Mouse (Mus musculus): ENCODE measurements at regions not wholly inside any gene's neighbourhood (a gene's known extent, or its start where the extent isn't known, plus 50 kb on each side); places are given as distances from the start of the nearest gene placed in this dataset.

DNA sequence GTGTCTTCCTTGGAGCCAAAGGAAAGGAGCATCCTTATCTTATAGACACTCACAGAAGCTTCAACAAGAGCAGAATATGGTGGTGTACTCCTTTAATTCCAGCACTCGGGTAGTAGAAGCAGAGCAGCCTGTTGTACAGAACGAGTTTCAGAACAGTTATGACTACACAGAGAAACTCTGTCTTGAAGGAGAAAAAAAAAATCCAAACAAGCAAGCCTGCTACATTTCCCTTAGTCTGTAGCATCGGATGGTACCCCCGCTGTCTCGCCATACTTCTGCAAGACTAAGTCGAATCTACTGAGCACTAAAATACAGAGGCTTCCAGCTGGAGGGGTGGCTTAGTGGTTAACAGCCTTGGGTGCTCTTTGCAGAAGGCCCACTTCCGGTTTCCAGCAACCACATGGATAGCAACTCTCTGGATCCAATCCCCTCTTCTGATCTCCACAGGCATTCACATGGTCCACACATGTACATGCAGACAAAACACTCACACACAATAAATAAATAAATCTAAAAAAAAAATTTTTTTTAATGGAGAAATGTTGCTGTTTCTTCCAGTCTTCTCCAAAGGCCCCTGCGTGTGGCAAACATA lies 144.6 kb upstream of the Jmjd1c start:
- WGBS: 79% methylated on average over 8 of the region's 8 CpGs
- ATAC-seq (ENCODE audit: insufficient read depth, low FRiP score): no peak
- Histone ChIP-seq H3K27ac (ENCODE audit: low read length) (no peak overlapping the region), H3K9ac (ENCODE audit: low read length) (no peak overlapping the region), H3K4me2 (ENCODE audit: low read depth, low read length) (no peak overlapping the region), H3K4me3 (replicated peaks; ENCODE audit: low read length) (no peak overlapping the region), H3K4me1 (ENCODE audit: control insufficient read depth, insufficient read depth, low read length) (no peaks in the 10 kb centered on the region; the same call in 1 of the 2 replicates), H3K27me3 (ENCODE audit: control insufficient read depth, insufficient read depth, low read length) (no peaks in the 10 kb centered on the region), H3K36me3 (ENCODE audit: control insufficient read depth, insufficient read depth, low read length) (no peaks in the 10 kb centered on the region), H3K9me3 (replicated peaks; ENCODE audit: control insufficient read depth, low read length) (peaks cover 5% of the 10 kb centered on the region; the same call in 1 of the 2 replicates)

DNA sequence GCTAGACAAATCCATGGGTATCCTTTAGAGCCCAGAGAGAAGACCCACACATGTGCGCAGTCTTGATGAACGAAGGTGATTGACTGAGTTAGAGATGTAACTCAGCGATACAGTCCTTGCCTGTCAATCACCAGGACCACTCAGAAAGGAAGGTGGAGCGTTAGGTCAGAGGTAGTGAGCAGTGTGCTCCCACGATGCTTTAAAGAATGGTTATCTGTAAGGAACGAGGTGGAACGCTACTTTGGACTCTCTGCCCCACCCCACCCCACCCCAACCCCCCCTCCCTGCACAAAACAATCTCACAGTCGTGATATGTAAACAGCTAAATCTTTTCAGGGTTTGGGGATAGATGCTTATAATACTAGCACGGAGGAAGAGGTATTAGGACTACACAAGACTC lies 144.0 kb upstream of the Jmjd1c start:
- Histone ChIP-seq H3K9me3 (replicated peaks; ENCODE audit: control insufficient read depth, low read length) (no peaks in the 10 kb centered on the region), H3K27ac (ENCODE audit: low read length) (no peak overlapping the region), H3K9ac (ENCODE audit: low read length) (no peak overlapping the region), H3K4me1 (ENCODE audit: control insufficient read depth, insufficient read depth, low read length) (no peaks in the 10 kb centered on the region; the same call in 1 of the 2 replicates), H3K27me3 (ENCODE audit: control insufficient read depth, insufficient read depth, low read length) (no peaks in the 10 kb centered on the region), H3K4me2 (ENCODE audit: low read depth, low read length) (no peak overlapping the region), H3K4me3 (replicated peaks; ENCODE audit: low read length) (no peak overlapping the region), H3K36me3 (ENCODE audit: control insufficient read depth, insufficient read depth, low read length) (no peaks in the 10 kb centered on the region)
- ATAC-seq (ENCODE audit: insufficient read depth, low FRiP score): no peak
- 58% methylated on average over 9 of the region's 9 CpGs for WGBS

DNA sequence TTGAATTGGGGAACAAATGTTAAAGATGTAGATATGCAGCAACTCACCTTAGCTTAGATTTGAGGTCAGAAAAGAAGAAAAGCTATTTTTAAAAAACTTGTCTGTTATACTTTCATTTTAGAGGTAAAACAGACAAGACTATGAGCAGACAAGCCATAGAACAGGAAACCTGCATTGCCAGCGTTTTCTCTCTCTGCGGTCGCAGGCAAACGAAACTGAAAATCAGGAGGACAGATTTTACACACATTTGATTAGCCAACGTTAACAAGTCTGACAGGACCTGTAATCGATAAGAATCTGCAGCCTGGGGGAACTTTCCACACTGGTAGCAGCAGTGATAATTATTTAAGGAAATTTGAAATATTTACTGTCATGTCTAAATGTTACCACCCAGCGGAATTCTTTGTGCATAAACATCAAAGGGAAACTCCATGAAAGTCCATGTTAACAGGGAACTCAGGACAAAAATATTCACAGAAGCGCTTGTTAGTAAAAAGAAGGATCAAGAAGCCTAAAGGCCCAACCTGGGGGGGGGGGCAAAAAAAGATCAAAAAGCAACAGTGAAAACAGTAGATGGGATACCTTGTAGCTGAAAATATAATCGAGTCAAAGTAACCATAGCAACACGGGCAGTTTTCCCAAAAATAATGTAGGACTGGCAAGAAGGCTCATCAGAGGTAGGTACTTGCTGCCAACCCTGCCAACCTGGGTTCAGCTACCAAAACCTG lies 142.5 kb upstream of the Jmjd1c start:
- WGBS: 50% methylated on average over 10 of the region's 10 CpGs
- no peak overlapping the region for H3K4me3 ChIP-seq (replicated peaks; ENCODE audit: low read length)
- H3K4me1 ChIP-seq (ENCODE audit: control insufficient read depth, insufficient read depth, low read length): no peaks in the 10 kb centered on the region; the same call in 1 of the 2 replicates
- no peak for ATAC-seq (ENCODE audit: insufficient read depth, low FRiP score)
- no peaks in the 10 kb centered on the region for H3K9me3 ChIP-seq (replicated peaks; ENCODE audit: control insufficient read depth, low read length)
- peak overlapping the region; percentile 33; the same call in 1 of the 2 replicates for H3K4me2 ChIP-seq (ENCODE audit: low read depth, low read length)
- H3K36me3 ChIP-seq (ENCODE audit: control insufficient read depth, insufficient read depth, low read length): no peaks in the 10 kb centered on the region
- H3K27me3 ChIP-seq (ENCODE audit: control insufficient read depth, insufficient read depth, low read length): no peaks in the 10 kb centered on the region
- H3K27ac ChIP-seq (ENCODE audit: low read length): no peak overlapping the region
- H3K9ac ChIP-seq (ENCODE audit: low read length): 0 out of 2 replicates have a peak overlapping the region, but pooled peaks have one; percentile 2

DNA sequence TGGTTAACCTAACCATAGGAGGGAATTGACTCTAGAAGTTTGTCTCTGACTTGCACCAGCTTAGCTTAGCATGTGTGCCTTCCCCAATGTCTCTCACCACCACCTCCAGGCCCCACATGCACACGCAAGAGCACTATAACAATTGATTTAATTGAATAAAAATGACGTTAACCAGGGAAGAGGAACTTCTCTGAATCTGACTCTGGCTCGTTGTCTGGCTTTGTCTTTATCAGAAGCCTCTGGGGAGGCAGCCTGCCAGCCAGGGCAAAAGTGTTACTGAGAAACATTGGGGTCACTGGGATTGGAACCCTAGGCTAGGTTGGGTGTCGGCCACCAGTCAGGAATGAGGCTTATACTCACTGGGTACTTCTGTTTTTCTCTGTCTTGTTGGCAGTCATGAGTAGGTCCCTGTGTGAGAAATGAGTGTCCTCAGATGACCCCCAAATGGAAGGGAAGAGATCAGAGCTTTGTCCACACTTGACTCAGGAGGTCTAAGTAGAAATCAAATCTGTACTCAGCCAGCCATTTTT lies 141.9 kb upstream of the Jmjd1c start:
- WGBS: 66% methylated on average over 4 of the region's 4 CpGs
- Histone ChIP-seq H3K27ac (ENCODE audit: low read length) (no peak overlapping the region), H3K27me3 (ENCODE audit: control insufficient read depth, insufficient read depth, low read length) (no peaks in the 10 kb centered on the region), H3K4me2 (ENCODE audit: low read depth, low read length) (no peak overlapping the region), H3K36me3 (ENCODE audit: control insufficient read depth, insufficient read depth, low read length) (no peaks in the 10 kb centered on the region), H3K4me3 (replicated peaks; ENCODE audit: low read length) (no peak overlapping the region), H3K9ac (ENCODE audit: low read length) (no peak overlapping the region), H3K9me3 (replicated peaks; ENCODE audit: control insufficient read depth, low read length) (no peaks in the 10 kb centered on the region), H3K4me1 (ENCODE audit: control insufficient read depth, insufficient read depth, low read length) (no peaks in the 10 kb centered on the region; the same call in 1 of the 2 replicates)
- ATAC-seq (ENCODE audit: insufficient read depth, low FRiP score): no peak

DNA sequence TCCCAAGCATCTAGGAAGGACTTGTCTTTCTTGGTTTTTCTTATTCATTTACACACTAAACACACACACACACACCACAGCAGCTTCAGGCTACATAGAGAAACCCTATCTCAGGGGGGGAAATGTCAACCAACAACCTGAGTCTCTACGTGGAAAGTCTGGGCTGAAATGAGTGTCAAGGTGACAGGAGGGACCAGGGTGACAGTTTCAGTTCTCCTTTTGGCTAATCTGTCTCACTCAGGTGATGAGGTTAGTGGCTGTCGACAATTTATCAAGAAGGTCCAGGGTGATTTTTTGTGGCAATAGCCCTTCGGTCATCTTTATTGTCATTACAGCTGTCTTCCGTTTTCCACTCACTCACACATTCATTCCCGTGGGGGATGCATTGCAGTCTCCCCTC lies 140.5 kb upstream of the Jmjd1c start:
- no peaks in the 10 kb centered on the region; the same call in 1 of the 2 replicates for H3K4me1 ChIP-seq (ENCODE audit: control insufficient read depth, insufficient read depth, low read length)
- H3K36me3 ChIP-seq (ENCODE audit: control insufficient read depth, insufficient read depth, low read length): no peaks in the 10 kb centered on the region
- H3K27me3 ChIP-seq (ENCODE audit: control insufficient read depth, insufficient read depth, low read length): no peaks in the 10 kb centered on the region
- ATAC-seq (ENCODE audit: insufficient read depth, low FRiP score): no peak
- H3K4me3 ChIP-seq (replicated peaks; ENCODE audit: low read length): no peak overlapping the region
- no peaks in the 10 kb centered on the region for H3K9me3 ChIP-seq (replicated peaks; ENCODE audit: control insufficient read depth, low read length)
- H3K4me2 ChIP-seq (ENCODE audit: low read depth, low read length): no peak overlapping the region
- H3K27ac ChIP-seq (ENCODE audit: low read length): no peak overlapping the region
- 57% methylated on average over 5 of the region's 5 CpGs for WGBS
- H3K9ac ChIP-seq (ENCODE audit: low read length): no peak overlapping the region

DNA sequence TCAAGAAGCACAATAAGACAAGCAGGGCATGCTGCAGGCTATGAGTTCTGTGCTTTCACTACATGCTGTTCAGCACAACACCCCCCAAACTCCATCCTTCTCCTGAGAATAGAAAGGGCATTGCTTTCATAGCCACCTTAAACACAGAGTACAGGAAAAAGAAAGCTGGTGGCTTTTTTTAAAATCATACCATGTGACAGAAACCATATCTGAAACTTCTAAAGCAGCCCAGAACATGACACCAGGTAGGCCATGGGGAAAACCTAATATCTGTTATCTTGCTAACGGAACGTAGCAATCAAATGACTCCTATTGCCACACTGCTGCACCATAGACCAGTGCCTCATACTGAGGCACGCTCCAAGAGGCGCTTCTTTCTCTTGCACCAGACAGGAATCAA lies 139.3 kb upstream of the Jmjd1c start:
- Histone ChIP-seq H3K9ac (ENCODE audit: low read length) (no peak overlapping the region), H3K9me3 (replicated peaks; ENCODE audit: control insufficient read depth, low read length) (no peaks in the 10 kb centered on the region), H3K27me3 (ENCODE audit: control insufficient read depth, insufficient read depth, low read length) (no peaks in the 10 kb centered on the region), H3K36me3 (ENCODE audit: control insufficient read depth, insufficient read depth, low read length) (no peaks in the 10 kb centered on the region), H3K4me3 (replicated peaks; ENCODE audit: low read length) (no peak overlapping the region), H3K27ac (ENCODE audit: low read length) (no peak overlapping the region), H3K4me2 (ENCODE audit: low read depth, low read length) (no peak overlapping the region), H3K4me1 (ENCODE audit: control insufficient read depth, insufficient read depth, low read length) (no peaks in the 10 kb centered on the region; the same call in 1 of the 2 replicates)
- ATAC-seq (ENCODE audit: insufficient read depth, low FRiP score): no peak
- WGBS: 84% methylated on average over 4 of the region's 4 CpGs

DNA sequence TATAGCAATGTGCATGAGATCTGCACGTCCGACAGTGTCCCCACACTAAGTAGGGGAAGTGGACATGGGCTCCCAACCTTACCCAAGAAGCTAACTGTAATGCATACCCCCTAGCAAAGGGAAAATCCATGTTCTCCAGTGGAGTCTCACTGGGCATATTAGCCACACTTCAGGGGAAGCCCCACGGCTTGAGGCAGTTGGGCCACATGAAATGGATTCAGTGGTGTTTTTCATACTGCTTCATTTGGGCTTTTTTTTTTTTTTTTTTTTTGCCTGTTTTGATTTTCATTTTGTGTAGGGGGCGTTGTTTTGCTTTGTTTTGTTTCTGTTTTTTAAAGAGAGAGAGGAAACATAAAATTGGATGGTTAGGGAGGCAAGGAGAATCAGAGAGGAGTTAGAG lies 138.6 kb upstream of the Jmjd1c start:
- WGBS: 89% methylated on average over 4 of the region's 4 CpGs

More for the DNA sequence above, 138.6 kb upstream of the Jmjd1c start:
- Histone ChIP-seq H3K27ac (ENCODE audit: low read length) (no peak overlapping the region), H3K4me1 (ENCODE audit: control insufficient read depth, insufficient read depth, low read length) (no peaks in the 10 kb centered on the region; the same call in 1 of the 2 replicates), H3K36me3 (ENCODE audit: control insufficient read depth, insufficient read depth, low read length) (no peaks in the 10 kb centered on the region), H3K9ac (ENCODE audit: low read length) (no peak overlapping the region), H3K4me3 (replicated peaks; ENCODE audit: low read length) (no peak overlapping the region), H3K4me2 (ENCODE audit: low read depth, low read length) (no peak overlapping the region), H3K9me3 (replicated peaks; ENCODE audit: control insufficient read depth, low read length) (no peaks in the 10 kb centered on the region), H3K27me3 (ENCODE audit: control insufficient read depth, insufficient read depth, low read length) (no peaks in the 10 kb centered on the region)
- ATAC-seq (ENCODE audit: insufficient read depth, low FRiP score): no peak
